Mouse (Mus musculus): ENCODE data around the gene Prr11.
"Not testable (repeated sequence)": the region's sequence is repeated elsewhere in the genome, so short reads cannot be mapped to it uniquely, and the experiment has no call there.

Gene Prr11

GRCm38 (mm10) chr11:87108409-87108754, at the start of gene Prr11:
Gene Prr11, minus strand, starts transcription at chr11:87108708.
- ATAC-seq (ENCODE audit: low TSS enrichment), result no peak

GRCm38 (mm10) chr11:87158012-87158411, 49.5 kb upstream of the Prr11 start:
- ATAC-seq (ENCODE audit: low TSS enrichment), result no peak

GRCm38 (mm10) chr11:87136233-87136632, 27.7 kb upstream of the Prr11 start:
- no peak for ATAC-seq (ENCODE audit: low TSS enrichment)

DNA sequence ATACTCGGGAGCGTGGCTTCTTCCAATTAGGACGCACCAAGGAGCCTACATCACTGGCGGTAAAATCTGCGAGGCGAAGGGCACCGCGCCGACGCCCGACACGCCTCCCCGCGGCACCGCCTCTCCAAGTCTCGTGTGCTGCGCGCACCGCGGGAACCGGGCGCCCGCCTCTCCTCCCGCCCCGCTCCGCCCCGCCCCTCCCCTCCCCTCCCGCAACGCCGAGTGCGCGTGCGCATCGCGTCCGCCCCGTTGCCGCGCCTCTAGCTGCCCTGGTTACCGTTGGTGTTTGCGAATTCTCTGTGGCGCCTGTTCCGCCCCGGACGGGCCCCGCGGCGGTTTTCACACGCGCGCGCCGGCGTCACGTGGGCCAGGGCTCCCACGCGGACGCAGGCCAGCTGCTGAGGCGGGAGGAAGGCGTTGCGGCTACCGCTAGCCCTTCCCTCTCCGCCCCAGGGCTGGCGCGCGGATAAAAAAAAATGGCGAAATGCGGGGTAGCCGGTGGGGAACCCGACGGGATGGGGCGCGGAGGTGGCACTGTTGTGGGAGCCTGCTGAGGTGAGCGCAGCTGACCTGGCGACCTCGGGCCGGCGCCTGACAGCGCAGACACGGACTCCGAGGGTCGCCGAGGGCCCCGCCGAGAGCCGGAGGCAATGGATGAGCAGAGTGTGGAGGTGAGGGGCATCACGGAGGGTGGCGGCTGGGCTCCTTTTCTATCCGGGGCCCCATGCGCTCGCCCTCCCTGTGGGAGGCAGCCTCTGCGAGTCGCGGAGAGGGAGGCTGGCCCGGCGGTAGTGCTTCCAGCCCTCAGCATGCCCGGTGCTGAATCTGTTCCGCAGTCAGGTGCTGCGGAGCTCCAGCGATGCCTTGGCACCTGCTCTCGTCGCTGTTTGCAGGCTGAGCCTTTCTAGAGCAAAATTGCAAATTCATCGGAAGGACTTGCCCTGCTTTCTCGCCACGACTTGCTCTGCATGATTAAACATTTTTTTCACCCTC, 18.6 kb upstream of the Prr11 start, which contains the start of gene Trim37:
Trim37 (plus strand) TSS at position 254 of the 993 bp plus-strand sequence.
- ATAC-seq (ENCODE audit: low TSS enrichment), result peak; percentile 95

DNA sequence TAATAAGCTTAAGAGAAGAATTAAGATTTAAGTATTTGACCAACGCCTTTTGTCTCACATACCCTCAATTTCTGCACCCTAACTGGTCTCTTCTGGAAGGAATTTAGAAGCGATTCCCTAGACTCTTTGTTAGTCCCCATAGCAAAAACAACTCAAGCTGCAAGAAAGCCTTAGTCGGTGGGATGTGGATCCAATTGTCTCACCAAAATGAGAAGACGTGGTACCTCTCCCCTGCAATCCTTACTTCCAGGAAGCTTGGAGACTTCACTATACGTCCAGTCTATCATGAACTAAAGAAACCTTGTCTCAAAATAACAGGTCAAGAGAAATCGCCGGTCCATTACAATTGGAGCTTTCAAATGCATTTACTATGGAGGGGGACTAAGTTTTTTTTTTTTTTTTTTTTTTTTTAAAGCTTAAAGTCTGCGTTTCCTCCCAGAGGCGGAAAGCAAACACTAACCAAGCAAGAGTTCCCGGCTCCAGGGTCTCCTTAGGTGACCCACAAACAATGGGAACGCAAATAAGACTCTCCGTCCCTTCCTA, 17.8 kb upstream of the Prr11 start:
- ATAC-seq (ENCODE audit: low TSS enrichment), result no peak

- no peak for ATAC-seq (ENCODE audit: low TSS enrichment)
These were observed 17.1 kb upstream of the Prr11 start for GRCm38 (mm10) chr11:87125562-87125961.

DNA sequence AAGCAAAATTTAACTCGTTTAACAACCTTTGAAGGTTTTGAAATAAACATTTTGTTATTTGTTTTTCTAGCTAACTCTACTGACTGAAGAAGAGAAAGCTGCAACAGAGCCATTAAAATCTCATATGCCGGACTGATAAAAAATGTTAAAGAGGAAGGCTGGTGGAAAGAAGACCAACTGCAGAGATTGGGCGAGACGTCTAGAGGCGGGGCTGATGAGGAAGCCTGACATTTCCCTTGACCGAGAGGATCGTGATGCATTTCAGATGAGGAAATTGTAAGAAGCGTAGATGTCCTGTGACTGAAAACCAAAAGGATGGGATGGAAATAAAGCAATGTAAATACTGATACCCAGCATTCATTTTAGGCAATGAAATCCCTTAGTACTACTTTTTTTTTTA, 13.4 kb upstream of the Prr11 start:
- no peak for ATAC-seq (ENCODE audit: low TSS enrichment)

DNA sequence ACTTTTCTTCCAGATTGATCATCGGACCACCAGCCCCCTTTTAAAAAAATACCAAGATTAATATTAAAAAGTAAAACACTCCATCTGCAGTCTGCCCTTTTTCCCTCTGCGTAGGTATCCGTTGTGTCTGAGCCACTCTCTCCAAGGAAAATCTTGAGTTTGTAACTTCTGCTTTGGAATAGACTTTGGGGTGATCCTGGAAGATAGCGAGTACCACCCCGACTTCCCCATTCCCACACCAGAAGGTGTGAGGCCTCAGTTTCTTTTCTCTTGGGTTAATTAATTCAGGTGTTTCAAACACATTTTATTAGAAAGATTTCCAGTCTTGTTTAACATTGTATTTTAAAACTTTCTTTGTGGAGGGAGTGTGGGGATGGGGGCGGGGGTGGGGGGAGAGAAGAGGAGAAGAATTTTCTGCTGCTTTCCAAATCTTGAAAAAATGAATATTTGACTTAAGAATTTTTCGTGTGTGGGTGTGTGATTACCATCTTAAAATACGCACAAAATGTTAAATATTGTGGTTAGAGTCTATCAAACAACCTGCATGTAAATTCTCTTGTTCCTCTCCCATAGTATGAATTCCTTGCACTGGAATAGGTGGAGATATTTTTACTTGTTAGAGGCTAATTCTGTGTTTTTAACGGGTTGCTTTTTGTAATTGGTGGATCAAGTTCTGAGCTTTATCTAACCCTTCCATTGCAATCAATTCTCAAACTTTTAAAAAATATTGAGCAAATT, 1.8 kb upstream of the Prr11 start:
- ATAC-seq (ENCODE audit: low TSS enrichment), result no peak

DNA sequence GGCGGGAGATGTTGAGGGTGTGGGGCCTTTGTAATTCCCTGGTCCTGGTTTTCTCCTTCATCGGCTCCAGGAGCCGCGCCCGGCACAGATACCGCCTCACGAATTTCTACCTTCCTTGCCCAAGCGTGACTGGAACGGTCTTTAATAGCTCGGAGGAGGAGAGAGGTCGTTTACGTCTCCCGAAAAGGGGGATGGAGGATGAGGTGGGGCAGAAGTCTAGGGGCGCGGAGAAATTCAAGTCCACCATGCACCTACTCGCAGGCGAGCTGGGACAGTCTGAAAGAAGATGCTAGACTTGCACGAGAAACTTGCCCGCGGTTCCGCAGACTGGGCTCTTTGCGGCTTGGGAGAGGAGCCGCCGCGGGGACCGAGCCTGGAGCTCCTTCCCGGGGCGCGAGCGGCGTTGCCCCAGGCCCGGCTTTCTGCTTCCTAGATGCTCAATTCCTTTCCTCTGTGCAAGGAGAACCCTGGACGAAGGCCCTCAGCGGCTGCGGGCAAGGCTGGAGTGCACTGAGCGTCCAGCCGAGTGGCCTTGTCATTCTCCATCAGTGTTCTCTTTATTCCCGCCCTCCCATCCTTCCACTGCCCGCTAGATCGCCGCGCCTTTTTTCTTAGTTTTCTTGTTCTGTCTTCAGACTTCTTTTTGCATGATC, 1.1 kb upstream of the Prr11 start:
- no peak; the same call in 1 of the 2 replicates for ATAC-seq (ENCODE audit: low TSS enrichment)

GRCm38 (mm10) chr11:87108755-87109518, 429 bp upstream of the Prr11 start, which contains the start of gene Ska2:
Gene Ska2, plus strand, starts transcription at chr11:87109234.
- ATAC-seq (ENCODE audit: low TSS enrichment), result peak; percentile 98

GRCm38 (mm10) chr11:87087142-87087541, 21.4 kb downstream of the Prr11 start:
- ATAC-seq (ENCODE audit: low TSS enrichment), result no peak

- ATAC-seq (ENCODE audit: low TSS enrichment), result peak; percentile 97
These were observed 22.1 kb downstream of the Prr11 start, which contains the start of gene Smg8 for GRCm38 (mm10) chr11:87086290-87086984. Gene Smg8, minus strand, starts transcription at chr11:87086774.

GRCm38 (mm10) chr11:87085461-87085860, 23.0 kb downstream of the Prr11 start:
- ATAC-seq (ENCODE audit: low TSS enrichment), result no peak

GRCm38 (mm10) chr11:87083712-87084111, 24.8 kb downstream of the Prr11 start:
- ATAC-seq (ENCODE audit: low TSS enrichment), result no peak

DNA sequence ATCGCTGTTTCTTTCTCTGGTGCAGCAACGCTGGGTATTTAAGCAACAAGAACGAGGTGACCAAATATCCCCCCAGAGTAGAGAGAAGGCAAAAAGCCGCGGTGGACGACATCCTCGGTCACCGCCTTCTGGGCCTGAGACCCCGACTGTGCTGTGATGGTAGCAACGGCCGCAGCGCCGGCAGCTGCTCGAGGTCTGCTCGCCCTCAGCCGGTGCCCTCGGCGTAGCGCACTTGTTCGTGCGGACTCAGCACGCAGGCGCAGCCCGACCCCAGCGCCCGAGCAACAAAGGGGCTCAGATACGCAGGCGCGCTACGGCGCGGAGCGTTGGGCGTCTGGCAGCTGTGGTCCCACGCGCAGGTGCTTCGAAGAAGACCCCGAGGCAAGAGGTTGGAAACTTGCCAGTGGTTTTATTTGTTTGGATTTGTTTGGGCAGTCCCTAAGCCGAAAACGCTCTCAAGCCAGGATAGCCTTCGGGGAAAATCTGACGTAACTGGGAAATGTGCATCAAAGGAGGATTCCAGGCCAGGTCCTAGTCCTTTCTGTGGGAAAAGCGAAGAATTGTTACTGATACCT, 34.6 kb downstream of the Prr11 start, which contains the start of gene Gdpd1:
Gdpd1 (minus strand) TSS at position 197 of the 575 bp plus-strand sequence.
- peak; percentile 96 for ATAC-seq (ENCODE audit: low TSS enrichment)

GRCm38 (mm10) chr11:87073343-87073865, 35.1 kb downstream of the Prr11 start:
- peak; percentile 93 for ATAC-seq (ENCODE audit: low TSS enrichment)

DNA sequence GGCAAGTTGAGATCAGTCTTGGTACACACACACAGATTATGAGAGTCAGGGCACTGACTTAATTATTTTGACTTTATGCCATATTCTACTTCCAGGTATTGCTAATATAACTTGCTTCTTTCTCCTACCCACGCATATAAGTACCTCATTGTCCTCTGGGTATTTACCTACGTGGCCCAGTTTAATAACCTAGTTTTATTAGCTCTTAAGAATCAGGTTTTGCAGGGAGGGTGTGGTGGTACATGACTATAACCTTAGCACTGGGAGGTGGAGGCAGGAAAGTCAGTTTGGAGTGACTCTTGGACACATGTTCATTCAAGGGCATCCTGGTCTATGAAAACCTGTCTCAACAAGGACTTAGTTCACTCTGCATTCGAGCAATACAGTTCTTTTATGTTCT, 46.4 kb downstream of the Prr11 start:
- ATAC-seq (ENCODE audit: low TSS enrichment), result no peak

DNA sequence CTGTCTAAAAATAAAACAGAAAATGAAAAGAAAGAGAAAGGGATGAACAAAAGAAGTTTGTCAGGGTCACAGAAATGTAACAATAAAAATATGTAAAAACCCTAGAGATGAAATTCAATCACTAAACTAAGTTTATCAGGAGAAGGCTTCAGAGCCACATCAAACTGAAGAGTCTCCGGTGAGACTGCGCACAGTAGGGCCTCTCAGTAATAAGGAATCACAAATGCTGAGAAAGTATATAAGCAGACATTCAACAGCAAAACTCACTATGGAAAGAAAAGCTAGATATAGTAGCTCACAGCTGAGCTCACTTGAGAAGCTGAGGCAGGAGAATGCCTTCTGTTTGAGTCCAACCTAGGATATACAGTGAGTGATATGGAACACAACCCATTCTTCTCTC, 48.1 kb downstream of the Prr11 start:
- no peak for ATAC-seq (ENCODE audit: low TSS enrichment)

GRCm38 (mm10) chr11:87056286-87056685, 52.2 kb downstream of the Prr11 start:
- no peak for ATAC-seq (ENCODE audit: low TSS enrichment)

DNA sequence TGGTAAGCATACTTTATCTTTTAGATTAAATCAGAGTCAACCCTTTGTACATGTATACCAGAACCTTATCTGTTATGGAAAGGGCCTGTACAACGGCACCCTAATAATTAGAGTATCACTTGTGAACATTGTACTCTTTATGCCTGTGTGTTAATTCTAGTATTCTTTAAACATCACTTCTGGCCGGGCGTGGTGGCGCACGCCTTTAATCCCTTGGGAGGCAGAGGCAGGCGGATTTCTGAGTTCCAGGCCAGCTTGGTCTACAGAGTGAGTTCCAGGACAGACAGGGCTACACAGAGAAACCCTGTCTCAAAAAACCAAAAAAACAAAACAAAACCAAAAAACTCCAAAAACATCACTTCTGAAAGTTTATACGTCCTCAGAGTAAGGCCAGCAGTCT, 59.6 kb downstream of the Prr11 start:
- ATAC-seq (ENCODE audit: low TSS enrichment), result not testable (repeated sequence)
